Mouse (Mus musculus) granulocyte monocyte progenitor cell, adult 5-6 weeks (primary cell): ENCODE measurements at regions not wholly inside any gene's neighbourhood (a gene's known extent, or its start where the extent isn't known, plus 50 kb on each side); places are given as distances from the start of the nearest gene placed in this dataset.

Experiments
- ATAC-seq: replicated peaks from 2 replicates; pipeline ENCODE4 v1.8.0; 2016; ENCODE audit warnings: mild to moderate bottlenecking, moderate TSS enrichment, inconsistent platforms; ENCODE audit not compliant: poor library complexity, severe bottlenecking

- ATAC-seq, result peak; percentile 30; the same call in 1 of the 2 replicates
Observed at GRCm38 (mm10) chr2:30679041-30679440, 84.2 kb downstream of the Cstad start.

GRCm38 (mm10) chr2:30677498-30677897, 82.7 kb downstream of the Cstad start:
- no peak for ATAC-seq

- ATAC-seq, result peak; percentile 46
Observed at GRCm38 (mm10) chr2:30676833-30677459, 82.1 kb downstream of the Cstad start.

- 0 out of 2 replicates have a peak, but pooled peaks have one; percentile 10 for ATAC-seq
Observed at GRCm38 (mm10) chr2:30676450-30676832, 81.6 kb downstream of the Cstad start.

- ATAC-seq, result no peak
Observed at GRCm38 (mm10) chr2:30675839-30676238, 81.0 kb downstream of the Cstad start.

GRCm38 (mm10) chr2:30670836-30671586, 76.2 kb downstream of the Cstad start:
- no peak for ATAC-seq

GRCm38 (mm10) chr2:30667468-30667867, 72.6 kb downstream of the Cstad start:
- ATAC-seq, result no peak

- no peak for ATAC-seq
Observed at GRCm38 (mm10) chr2:30661147-30661546, 66.3 kb downstream of the Cstad start.

GRCm38 (mm10) chr2:30660613-30660991, 65.8 kb downstream of the Cstad start:
- no peak for ATAC-seq

- ATAC-seq, result no peak
Observed at GRCm38 (mm10) chr2:30659836-30660612, 65.2 kb downstream of the Cstad start.

- peak; percentile 18; the same call in 1 of the 2 replicates for ATAC-seq
Observed at GRCm38 (mm10) chr2:30658844-30659555, 64.2 kb downstream of the Cstad start.
